Mouse (Mus musculus) Muller cell, postnatal 12 days (primary cell): ENCODE measurements around the gene Fndc3a.
A peak's percentile ranks its signal among the peaks of the same experiment; 100 is the strongest.

Source experiments
- DNase-seq: peaks from one replicate; pipeline ENCODE4 v3.0.0-alpha.2; 2015; ENCODE audit errors: inconsistent ontology term

Fndc3a gene

GRCm38 (mm10) chr14:72709710-72710340 lies at the start of gene Fndc3a:
Gene Fndc3a, minus strand, starts transcription at chr14:72710003.
- peak; percentile 92 for DNase-seq

- no peak for DNase-seq
Observed at GRCm38 (mm10) chr14:72752893-72753292, 43.1 kb upstream of the Fndc3a start.

- DNase-seq: no peak
Observed at GRCm38 (mm10) chr14:72750426-72751182, 40.8 kb upstream of the Fndc3a start.

GRCm38 (mm10) chr14:72748331-72748730 lies 38.5 kb upstream of the Fndc3a start:
- DNase-seq: no peak

DNA sequence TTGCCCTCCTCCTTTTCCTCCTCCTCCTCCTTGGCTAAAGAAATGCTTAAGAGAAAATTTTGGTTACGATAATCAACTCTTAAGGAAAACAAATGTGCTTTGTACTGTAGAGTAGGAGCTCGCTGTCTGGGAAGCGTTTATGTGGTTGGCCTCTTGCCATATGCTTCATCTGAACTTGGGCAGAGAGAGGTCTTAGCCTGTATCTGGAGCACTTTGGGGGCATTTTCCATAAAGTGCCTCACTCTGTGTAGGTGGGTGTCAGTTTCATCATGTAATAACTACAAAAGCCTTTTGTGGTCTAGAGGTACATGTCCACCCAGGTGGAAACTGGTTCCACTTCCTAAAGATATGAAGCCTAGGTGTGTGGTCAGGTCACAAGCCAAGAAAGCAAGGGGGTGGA lies 31.9 kb upstream of the Fndc3a start:
- DNase-seq: no peak

DNA sequence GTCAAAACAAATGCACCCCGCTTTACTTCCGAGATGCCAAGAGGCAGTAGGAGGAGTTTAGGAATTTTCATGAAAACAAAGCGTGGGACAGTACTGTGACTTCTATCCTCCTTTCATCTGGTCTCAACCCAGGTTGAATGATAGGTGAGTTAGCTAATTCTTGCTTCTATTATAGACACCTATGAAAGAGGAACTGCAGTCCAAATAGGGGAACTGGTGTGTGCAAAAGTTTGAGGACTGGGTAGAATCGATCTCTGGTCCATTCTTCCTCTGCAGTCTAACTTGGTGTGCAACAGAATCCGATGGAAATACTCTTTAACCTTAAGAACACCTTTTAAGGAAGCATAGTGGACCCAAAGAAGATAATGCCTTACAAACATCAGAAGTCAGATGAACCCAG lies 30.5 kb upstream of the Fndc3a start:
- DNase-seq: no peak

- peak; percentile 58 for DNase-seq
Observed at GRCm38 (mm10) chr14:72739484-72740208, 29.8 kb upstream of the Fndc3a start.

- DNase-seq: no peak
Observed at GRCm38 (mm10) chr14:72738776-72739175, 29.0 kb upstream of the Fndc3a start.

GRCm38 (mm10) chr14:72738217-72738616 lies 28.4 kb upstream of the Fndc3a start:
- DNase-seq: no peak

- no peak for DNase-seq
Observed at GRCm38 (mm10) chr14:72725865-72726264, 16.1 kb upstream of the Fndc3a start.

- no peak for DNase-seq
Observed at GRCm38 (mm10) chr14:72722274-72723053, 12.7 kb upstream of the Fndc3a start.

- DNase-seq: no peak
Observed at GRCm38 (mm10) chr14:72716175-72716574, 6.4 kb upstream of the Fndc3a start.

GRCm38 (mm10) chr14:72711130-72711529 lies 1.3 kb upstream of the Fndc3a start:
- peak; percentile 5 for DNase-seq

DNA sequence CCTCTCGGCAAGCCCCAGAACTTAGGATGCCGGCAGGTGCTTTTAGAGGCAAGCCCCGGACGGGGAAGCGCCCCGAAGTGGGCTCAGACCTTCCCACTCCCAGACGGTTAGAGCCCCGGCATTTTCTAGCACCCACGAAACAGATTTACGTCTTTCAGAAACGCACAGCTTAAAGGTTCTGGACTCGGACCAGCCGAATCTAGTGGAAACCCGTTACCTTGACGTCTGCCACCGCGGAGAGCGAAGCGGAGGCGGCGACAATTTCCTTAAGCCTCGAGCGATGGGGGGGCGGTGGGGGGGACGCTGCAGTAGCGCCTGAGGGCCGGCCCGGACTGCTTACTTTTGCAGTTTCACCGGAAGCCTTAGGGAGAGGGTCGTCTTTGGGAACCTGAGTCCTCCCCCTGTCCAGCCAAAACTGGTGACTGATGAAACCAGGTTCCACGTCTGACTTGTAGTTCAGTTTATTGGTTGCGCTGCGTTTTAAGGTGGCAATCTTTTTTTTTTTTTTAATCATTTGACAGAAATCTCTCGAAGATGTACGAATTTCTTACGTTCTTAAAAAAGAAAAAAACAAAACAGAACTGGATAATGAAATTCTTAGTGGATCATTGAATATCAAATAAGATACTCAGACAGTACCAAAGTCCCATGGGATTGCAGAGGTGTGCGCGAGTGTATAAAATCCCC lies 681 bp upstream of the Fndc3a start:
- peak; percentile 67 for DNase-seq

DNA sequence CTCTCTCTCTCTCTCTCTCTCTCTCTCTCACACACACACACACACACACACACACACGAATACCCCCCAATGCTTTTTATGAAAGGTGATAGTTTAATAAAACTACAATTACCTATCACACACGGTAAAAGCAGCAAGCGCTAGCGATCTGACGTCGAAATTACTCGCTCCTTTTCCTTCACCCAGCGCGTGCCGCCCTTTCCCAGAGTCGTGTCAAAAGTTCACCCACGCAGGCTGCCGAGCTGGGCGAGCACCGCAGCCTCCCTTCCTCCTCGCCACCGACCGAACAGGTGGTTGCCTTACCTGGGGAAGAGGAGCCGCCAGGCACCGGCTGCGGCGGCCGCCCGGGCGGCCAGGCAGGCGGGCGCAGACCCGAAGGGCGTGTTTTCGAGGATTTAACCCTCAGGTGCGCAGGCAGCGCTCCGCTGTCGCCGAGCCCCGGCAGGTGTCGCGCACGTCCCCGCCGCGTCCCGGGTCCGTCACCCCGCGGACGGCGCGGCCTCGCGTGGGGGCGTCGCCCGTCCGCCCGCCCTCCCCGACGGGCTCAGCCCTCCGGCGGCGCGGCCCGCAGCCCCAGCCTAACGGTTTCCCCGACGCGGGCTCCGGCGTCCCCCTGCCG lies 603 bp downstream of the Fndc3a start:
- DNase-seq: no peak

- DNase-seq: peak; percentile 40
Observed at GRCm38 (mm10) chr14:72708581-72708991, 1.2 kb downstream of the Fndc3a start.

GRCm38 (mm10) chr14:72700056-72700455 lies 9.7 kb downstream of the Fndc3a start:
- no peak for DNase-seq

GRCm38 (mm10) chr14:72691406-72691805 lies 18.4 kb downstream of the Fndc3a start:
- no peak for DNase-seq

DNA sequence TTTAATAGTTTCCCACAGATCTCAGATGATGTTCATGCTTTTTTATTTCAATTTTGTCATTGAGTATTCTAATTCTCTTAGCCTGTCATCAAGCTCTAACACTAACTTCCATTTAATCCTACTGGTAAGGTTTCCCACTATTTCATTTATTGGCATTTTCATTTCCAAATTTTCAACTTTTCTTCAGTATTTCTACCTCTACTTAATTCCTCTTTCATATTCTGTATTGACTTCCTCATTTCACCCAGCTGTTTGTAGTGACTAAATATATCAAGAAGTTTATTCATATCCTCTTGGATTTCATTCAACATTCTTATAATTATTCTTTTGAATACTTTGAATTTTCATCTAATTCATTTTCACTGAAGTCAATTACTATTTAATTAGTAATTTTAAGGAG lies 20.3 kb downstream of the Fndc3a start:
- DNase-seq: peak; percentile 8

DNA sequence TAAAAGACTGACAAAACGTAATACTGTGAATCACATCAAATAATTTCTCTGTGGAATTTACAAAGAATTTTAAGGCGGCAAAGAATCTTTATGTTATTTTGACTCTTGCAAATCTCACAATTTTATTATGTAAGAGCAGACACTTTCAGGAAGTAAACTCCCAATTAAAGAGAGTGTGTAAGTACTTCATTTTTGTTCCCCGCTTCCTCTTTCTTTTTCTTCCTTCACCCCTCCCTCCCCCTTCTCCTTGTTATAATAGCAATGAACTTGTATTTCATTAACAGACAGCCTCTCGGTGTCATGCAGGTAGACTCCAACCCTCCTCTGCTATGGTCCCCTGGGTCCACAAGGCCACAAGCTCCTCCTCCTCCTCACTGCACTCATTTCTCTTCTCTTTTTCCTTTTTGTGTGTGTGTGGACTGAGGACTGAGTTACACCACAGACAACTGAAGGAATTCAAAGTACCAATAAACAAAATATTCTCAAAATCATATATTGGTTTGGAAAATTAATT lies 24.9 kb downstream of the Fndc3a start:
- DNase-seq: no peak

DNA sequence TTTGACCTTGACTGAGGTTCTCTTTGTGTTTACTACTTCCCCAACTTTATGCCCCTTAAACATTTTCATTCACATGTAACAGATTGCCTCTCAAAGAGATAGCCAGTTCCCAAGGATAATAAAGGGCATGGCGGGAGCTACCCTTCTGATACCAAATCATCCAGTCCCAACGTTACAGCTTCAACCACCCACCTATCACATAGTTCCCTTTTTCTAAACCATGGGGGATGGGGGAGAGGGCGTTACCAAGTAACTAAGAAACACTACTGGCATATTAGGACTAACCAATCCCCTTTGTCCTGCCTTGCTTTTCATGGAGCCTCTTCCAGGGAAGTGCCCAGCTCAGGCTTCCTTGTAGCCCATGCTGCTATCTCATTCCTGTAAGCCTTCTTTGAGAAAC lies 32.6 kb downstream of the Fndc3a start:
- DNase-seq: no peak
